Mouse (Mus musculus) cerebellum, adult 2 months (tissue): ENCODE measurements around the gene Arl15. TPM values are rescaled to one million over a fixed set of nuclear protein-coding genes. Genes with fewer than 3 reads are reported as not detected.

Experiments used
- DNase-seq, 2 experiments: peaks; one replicate each; pipeline ENCODE4 v3.0.0; 2021
- H3K27ac ChIP-seq: fragments of 200-500 bp; 2 replicates; pipeline ENCODE4 v1.5.1; 2012; ENCODE audit warnings: low read length, control low read depth, inconsistent platforms; ENCODE audit not compliant: insufficient read depth
- H3K27me3 ChIP-seq: fragments of 200-500 bp; 2 replicates; pipeline ENCODE4 v1.6.1; 2012; ENCODE audit warnings: inconsistent platforms, mild to moderate bottlenecking, low read length, moderate library complexity; ENCODE audit not compliant: control insufficient read depth, insufficient read depth
- H3K4me1 ChIP-seq: fragments of 200-500 bp; 2 replicates; pipeline ENCODE4 v1.6.1; 2011; ENCODE audit warnings: low read length; ENCODE audit not compliant: control insufficient read depth, insufficient read depth
- H3K4me3 ChIP-seq: fragments of 200-500 bp; replicated peaks from 2 replicates; pipeline ENCODE3; 2011; ENCODE audit warnings: mild to moderate bottlenecking, low read depth, low read length, control low read depth; ENCODE audit not compliant: insufficient read depth
- CTCF ChIP-seq: fragments of 200-500 bp; IDR thresholded peaks from 2 replicates; pipeline ENCODE4 v1.5.1; 2011; ENCODE audit warnings: low read depth, mild to moderate bottlenecking, control low read depth, low read length, moderate library complexity, borderline replicate concordance; ENCODE audit not compliant: insufficient read depth
- POLR2A ChIP-seq: fragments of 200-500 bp; IDR thresholded peaks from 2 replicates; pipeline ENCODE4 v1.6.1; 2011; ENCODE audit warnings: low read length, control low read depth, borderline replicate concordance; ENCODE audit not compliant: insufficient read depth
- WGBS: fragments of 180-500 bp; shearing (Covaris S2); methylation state at CpG from one replicate; pipeline ENCODE4 v1.1.7; 2018; 5-methylcytosine and 5-hydroxymethylcytosine counted together
- polyA plus RNA-seq: library from polyadenylated mRNA; depleted of rRNA; stranded (reverse); fragments of >200 nt; gene quantifications from 2 replicates; pipeline ENCODE4 v1.2.3, GENCODE M21; 2012

The Arl15 gene
- polyA plus RNA-seq, 1 experiment = 10.3 TPM

GRCm38 (mm10) chr13:113851602-113852375 is 57.5 kb downstream of the Arl15 start:
- H3K4me1 ChIP-seq = peaks cover 2% of the 10 kb centered on the region; the same call in 1 of the 2 replicates
- no peak for DNase-seq
- H3K27me3 ChIP-seq = no peaks in the 10 kb centered on the region
- 92% methylated on average over 13 of the region's 13 CpGs for WGBS
- no peak overlapping the region for H3K4me3 ChIP-seq
- H3K27ac ChIP-seq = no peak overlapping the region
- TF ChIP-seq CTCF (no peak), POLR2A (no peak)

GRCm38 (mm10) chr13:113852376-113852666 is 58.0 kb downstream of the Arl15 start:
- no peak for DNase-seq
- Histone ChIP-seq H3K27me3 (no peaks in the 10 kb centered on the region), H3K4me1 (0 out of 2 replicates have a peak, but pooled peaks cover 2% of the 10 kb centered on the region), H3K4me3 (no peak overlapping the region), H3K27ac (no peak overlapping the region)
- TF ChIP-seq CTCF (no peak), POLR2A (no peak)
- 97% methylated on average over 6 of the region's 6 CpGs for WGBS

- TF ChIP-seq POLR2A (no peak), CTCF (no peak)
- no peak overlapping the region for H3K27ac ChIP-seq
- DNase-seq = no peak
- H3K4me3 ChIP-seq = no peak overlapping the region
- 89% methylated on average over 4 of the region's 4 CpGs for WGBS
- no peaks in the 10 kb centered on the region for H3K27me3 ChIP-seq
- 0 out of 2 replicates have a peak, but pooled peaks cover 2% of the 10 kb centered on the region for H3K4me1 ChIP-seq
Observed at GRCm38 (mm10) chr13:113854146-113854545, 59.8 kb downstream of the Arl15 start.

GRCm38 (mm10) chr13:113854551-113855312 is 60.4 kb downstream of the Arl15 start:
- no peak for DNase-seq
- Histone ChIP-seq H3K4me3 (no peak overlapping the region), H3K27me3 (no peaks in the 10 kb centered on the region), H3K4me1 (0 out of 2 replicates have a peak, but pooled peaks cover 2% of the 10 kb centered on the region), H3K27ac (no peak overlapping the region)
- 72% methylated on average over 13 of the region's 13 CpGs for WGBS
- TF ChIP-seq POLR2A (no peak), CTCF (no peak)

- Histone ChIP-seq H3K4me3 (no peak overlapping the region), H3K27me3 (no peaks in the 10 kb centered on the region), H3K27ac (no peak overlapping the region), H3K4me1 (peaks cover 4% of the 10 kb centered on the region)
- no peak for DNase-seq
- TF ChIP-seq POLR2A (no peak), CTCF (no peak)
- WGBS = 66% methylated on average over 4 of the region's 4 CpGs
Observed at GRCm38 (mm10) chr13:113856946-113857345, 62.6 kb downstream of the Arl15 start.

- no peak overlapping the region for H3K27ac ChIP-seq
- TF ChIP-seq CTCF (no peak), POLR2A (no peak)
- no peak for DNase-seq
- WGBS = 82% methylated on average over 13 of the region's 13 CpGs
- H3K4me3 ChIP-seq = no peak overlapping the region
- peaks cover 4% of the 10 kb centered on the region for H3K4me1 ChIP-seq
- no peaks in the 10 kb centered on the region for H3K27me3 ChIP-seq
Observed at GRCm38 (mm10) chr13:113858667-113859391, 64.5 kb downstream of the Arl15 start.

GRCm38 (mm10) chr13:113859392-113859776 is 65.1 kb downstream of the Arl15 start:
- TF ChIP-seq CTCF (no peak), POLR2A (no peak)
- Histone ChIP-seq H3K27me3 (no peaks in the 10 kb centered on the region), H3K4me3 (no peak overlapping the region), H3K27ac (no peak overlapping the region), H3K4me1 (peaks cover 4% of the 10 kb centered on the region)
- 75% methylated on average over 11 of the region's 11 CpGs for WGBS
- no peak for DNase-seq
